ENCODE assay signal across 8 mouse cellular contexts in the genomic region with DNA sequence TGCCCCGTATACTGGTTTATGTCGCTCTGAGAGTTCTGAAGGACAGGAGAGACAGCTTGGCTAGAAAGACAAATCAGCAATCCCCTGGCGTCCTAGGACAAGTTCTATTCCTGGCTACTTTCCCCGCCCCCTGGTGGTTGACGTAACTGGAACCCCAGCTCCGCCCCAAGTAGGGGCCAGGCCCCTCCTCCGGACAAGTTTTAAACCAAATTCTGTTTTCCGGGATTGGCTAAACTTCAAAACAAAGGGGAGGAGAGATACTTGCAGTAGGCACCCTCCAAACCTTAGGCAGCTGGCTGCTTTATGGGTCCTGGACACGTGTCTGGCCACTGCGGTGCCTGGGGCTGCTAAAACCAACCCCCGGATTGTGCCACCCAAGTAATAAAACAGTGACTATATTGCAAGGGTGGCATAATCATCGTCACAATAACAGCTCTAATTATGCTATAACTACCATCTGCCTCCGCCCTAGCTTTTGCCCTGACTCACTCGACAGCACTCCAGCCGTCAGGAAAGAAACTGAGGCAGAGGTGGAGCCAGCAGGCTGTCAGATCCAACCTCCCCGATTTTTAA. TPM values are rescaled to one million over a fixed set of nuclear protein-coding genes. Genes with fewer than 3 reads are reported as not detected.
DNase-seq lines count a peak whose midpoint lies in the region; ATAC-seq and TF ChIP-seq lines count a peak whose summit lies in the region.

No protein-coding gene starts in this region.

- peaks cover 3% of the 10 kb centered on the region for H3K4me1 ChIP-seq in bone marrow, adult 2 months (ENCODE audit: control insufficient read depth, insufficient read depth, low read length)
- H3K4me1 ChIP-seq in embryonic fibroblast, embryonic 13.5 days (ENCODE audit: control insufficient read depth, insufficient read depth, low read length), result no peaks in the 10 kb centered on the region
- H3K4me1 ChIP-seq in kidney, embryonic 14.5 days (ENCODE audit: control insufficient read depth, insufficient read depth, low read length), result peaks cover 6% of the 10 kb centered on the region; the same call in 1 of the 2 replicates
- peaks cover 17% of the 10 kb centered on the region for H3K4me1 ChIP-seq in limb, embryonic 15.5 days

- no peaks in the 10 kb centered on the region for H3K9me3 ChIP-seq in kidney, embryonic 14.5 days (ENCODE audit: control insufficient read depth, low read length)
- H3K9me3 ChIP-seq in limb, embryonic 15.5 days, result no peaks in the 10 kb centered on the region

- peak overlapping the region; percentile 56 for H3K9ac ChIP-seq in kidney, embryonic 14.5 days (ENCODE audit: low read depth, low read length)
- peak overlapping the region; percentile 27; the same call in 1 of the 2 replicates for H3K9ac ChIP-seq in limb, embryonic 15.5 days

- peak; percentile 76 for ATAC-seq in kidney, embryonic 14.5 days (ENCODE audit: low FRiP score, low TSS enrichment)
- peak; percentile 66 for ATAC-seq in limb, embryonic 15.5 days (ENCODE audit: insufficient number of reproducible peaks, low FRiP score, low TSS enrichment, low read depth)

- under 1% methylated on average over 16 of the region's 16 CpGs for WGBS in bone marrow, adult 2 months
- under 1% methylated on average over 16 of the region's 16 CpGs for WGBS in kidney, embryonic 14.5 days
- under 1% methylated on average over 16 of the region's 16 CpGs for WGBS in limb, embryonic 15.5 days

- peaks cover 15% of the 10 kb centered on the region for H3K36me3 ChIP-seq in kidney, embryonic 14.5 days (ENCODE audit: control insufficient read depth, insufficient read depth, low read length)
- H3K36me3 ChIP-seq in limb, embryonic 15.5 days, result peaks cover 15% of the 10 kb centered on the region

- peak overlapping the region; percentile 90 for H3K4me2 ChIP-seq in kidney, embryonic 14.5 days (replicated peaks; ENCODE audit: low read depth, low read length)
- H3K4me2 ChIP-seq in limb, embryonic 15.5 days, result peak overlapping the region; percentile 81

- peak; percentile 51; the same call in 1 of the 2 replicates for TF ChIP-seq POLR2A in bone marrow, adult 2 months (IDR thresholded peaks at IDR 0.05; ENCODE audit: borderline replicate concordance, control insufficient read depth, low read depth, low read length)
- peak; percentile 75 for TF ChIP-seq POLR2A in embryonic fibroblast, embryonic 13.5 days (IDR thresholded peaks at IDR 0.05; ENCODE audit: low read depth, low read length)

- H3K4me3 ChIP-seq in bone marrow, adult 2 months (replicated peaks; ENCODE audit: control insufficient read depth, low read depth, low read length), result peak overlapping the region; percentile 81
- H3K4me3 ChIP-seq in embryonic fibroblast, embryonic 13.5 days (ENCODE audit: insufficient read depth, low read length), result peak overlapping the region; percentile 64
- H3K4me3 ChIP-seq in kidney, embryonic 14.5 days (ENCODE audit: low read length), result peak overlapping the region; percentile 90
- peak overlapping the region; percentile 82 for H3K4me3 ChIP-seq in limb, embryonic 15.5 days

- DNase-seq in 416B (ENCODE audit: low read depth), result peak; percentile 98
- DNase-seq in heart, adult 9 months (ENCODE audit: low spot score in 2 of 2), result peak; percentile 94 to 97
- peak; percentile 83 to 88 for DNase-seq in monocyte, adult 2 months (ENCODE audit: low read depth in 1 of 2, low spot score in 2 of 2)
- peak; percentile 96 to 97 for DNase-seq in spleen, postnatal 4 days (ENCODE audit: low spot score in 2 of 2)

- H3K27me3 ChIP-seq in kidney, embryonic 14.5 days (ENCODE audit: control insufficient read depth, insufficient read depth, low read length), result no peaks in the 10 kb centered on the region
- H3K27me3 ChIP-seq in limb, embryonic 15.5 days, result no peaks in the 10 kb centered on the region

- TF ChIP-seq CTCF in bone marrow, adult 2 months (IDR thresholded peaks at IDR 0.05; ENCODE audit: control insufficient read depth, insufficient read depth, low read length), result peak; percentile 8; the same call in 1 of the 2 replicates
- no peak for TF ChIP-seq CTCF in embryonic fibroblast, embryonic 13.5 days (IDR thresholded peaks at IDR 0.05; ENCODE audit: borderline replicate concordance, insufficient read depth, low read length)

- peak overlapping the region; percentile 93 for H3K27ac ChIP-seq in bone marrow, adult 2 months (ENCODE audit: control insufficient read depth, insufficient read depth, low read depth, low read length, poor library complexity)
- peak overlapping the region; percentile 75 for H3K27ac ChIP-seq in embryonic fibroblast, embryonic 13.5 days (ENCODE audit: insufficient read depth, low read length)
- peak overlapping the region; percentile 85 for H3K27ac ChIP-seq in kidney, embryonic 14.5 days (ENCODE audit: low read depth, low read length)
- H3K27ac ChIP-seq in limb, embryonic 15.5 days, result peak overlapping the region; percentile 89

RNA-seq across cellular contexts. Expression of a gene that starts 0.7 kb away (rescaled TPM):
- 194 and 345 TPM in 2 replicates for polyA plus RNA-seq in bone marrow, adult 2 months (2011; ENCODE audit: insufficient read depth, insufficient read length, low replicate concordance, missing spikeins)
- 46.1 and 61.2 TPM in 2 replicates for polyA plus RNA-seq in embryonic fibroblast, embryonic 13.5 days (2011; ENCODE audit: insufficient read length, low read depth, missing spikeins)
- 35.6 and 36.0 TPM in 2 replicates for polyA plus RNA-seq in kidney, embryonic 14.5 days (2014; fragmentation: Nextera tagmentation; extraction: Ambion mirVana)
- polyA plus RNA-seq in limb, embryonic 15.5 days (2015; fragmentation: Nextera tagmentation; extraction: Ambion mirVana), result 35.6 and 39.6 TPM in 2 replicates

RNA-seq across cellular contexts. Expression of a gene that starts 6.8 kb away (rescaled TPM):
- 25.9 and 32.7 TPM in 2 replicates for polyA plus RNA-seq in bone marrow, adult 2 months (2011; ENCODE audit: insufficient read depth, insufficient read length, low replicate concordance, missing spikeins)
- polyA plus RNA-seq in embryonic fibroblast, embryonic 13.5 days (2011; ENCODE audit: insufficient read length, low read depth, missing spikeins), result 14.5 and 15.3 TPM in 2 replicates
- 34.2 and 34.6 TPM in 2 replicates for polyA plus RNA-seq in kidney, embryonic 14.5 days (2014; fragmentation: Nextera tagmentation; extraction: Ambion mirVana)
- polyA plus RNA-seq in limb, embryonic 15.5 days (2015; fragmentation: Nextera tagmentation; extraction: Ambion mirVana), result 35.1 and 36.4 TPM in 2 replicates

RNA-seq across cellular contexts. Expression of a gene that starts 16.2 kb away (rescaled TPM):
- polyA plus RNA-seq in bone marrow, adult 2 months (2011; ENCODE audit: insufficient read depth, insufficient read length, low replicate concordance, missing spikeins), result 1.7 and 5.0 TPM in 2 replicates
- polyA plus RNA-seq in embryonic fibroblast, embryonic 13.5 days (2011; ENCODE audit: insufficient read length, low read depth, missing spikeins), result 1.6 and 3.4 TPM in 2 replicates
- 14.4 and 14.8 TPM in 2 replicates for polyA plus RNA-seq in kidney, embryonic 14.5 days (2014; fragmentation: Nextera tagmentation; extraction: Ambion mirVana)
- 9.6 and 10.1 TPM in 2 replicates for polyA plus RNA-seq in limb, embryonic 15.5 days (2015; fragmentation: Nextera tagmentation; extraction: Ambion mirVana)

RNA-seq across cellular contexts. Expression of a gene that starts 42.3 kb away (rescaled TPM):
- 17.3 and 23.2 TPM in 2 replicates for polyA plus RNA-seq in bone marrow, adult 2 months (2011; ENCODE audit: insufficient read depth, insufficient read length, low replicate concordance, missing spikeins)
- polyA plus RNA-seq in embryonic fibroblast, embryonic 13.5 days (2011; ENCODE audit: insufficient read length, low read depth, missing spikeins), result 22.7 and 22.9 TPM in 2 replicates
- polyA plus RNA-seq in kidney, embryonic 14.5 days (2014; fragmentation: Nextera tagmentation; extraction: Ambion mirVana), result 9.3 and 15.6 TPM in 2 replicates
- polyA plus RNA-seq in limb, embryonic 15.5 days (2015; fragmentation: Nextera tagmentation; extraction: Ambion mirVana), result 18.5 and 20.1 TPM in 2 replicates

RNA-seq across cellular contexts. Expression of a gene that starts 42.4 kb away (rescaled TPM):
- polyA plus RNA-seq in bone marrow, adult 2 months (2011; ENCODE audit: insufficient read depth, insufficient read length, low replicate concordance, missing spikeins), result 8.6 and 15.1 TPM in 2 replicates
- polyA plus RNA-seq in embryonic fibroblast, embryonic 13.5 days (2011; ENCODE audit: insufficient read length, low read depth, missing spikeins), result 55.2 and 58.0 TPM in 2 replicates
- polyA plus RNA-seq in kidney, embryonic 14.5 days (2014; fragmentation: Nextera tagmentation; extraction: Ambion mirVana), result 36.6 and 61.5 TPM in 2 replicates
- 30.3 and 32.0 TPM in 2 replicates for polyA plus RNA-seq in limb, embryonic 15.5 days (2015; fragmentation: Nextera tagmentation; extraction: Ambion mirVana)

Comparison
In these comparisons a context has a peak if more than half of its experiments do, and no peak if none do; other contexts are left out.
1. Peak in every context shown above with its lines: DNase-seq, ATAC-seq, H3K4me3 ChIP-seq and H3K27ac ChIP-seq.